Mouse (Mus musculus): ENCODE data around the gene Bola2. TPM values are rescaled to one million over a fixed set of nuclear protein-coding genes. Genes with fewer than 3 reads are reported as not detected.

Bola2 gene
- 92.9 to 130 TPM (median 104 TPM) in 4 replicates for total RNA-seq (2023; ENCODE audit: inconsistent age)

DNA sequence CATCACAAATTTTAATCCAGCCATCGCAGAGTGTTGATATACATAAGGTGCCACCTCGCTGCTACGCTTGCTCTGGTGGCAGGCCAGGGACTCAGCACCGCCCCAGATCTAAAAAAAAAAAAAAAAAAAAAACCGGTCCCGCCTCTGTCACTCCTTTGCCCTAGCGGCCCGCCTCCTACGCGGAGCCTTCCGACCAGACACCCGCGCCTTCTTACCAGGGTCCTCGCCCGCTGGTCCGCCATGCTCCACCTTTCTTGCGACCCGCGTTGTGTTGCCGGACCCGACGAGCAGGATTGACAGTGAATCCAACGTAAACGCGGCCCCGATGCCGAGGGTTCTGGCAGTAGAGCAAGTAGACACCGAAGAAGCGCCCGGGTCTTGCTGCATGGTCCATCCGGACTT, at the start of gene Bola2:
Gene Bola2, plus strand, starts transcription at position 192 of the 402 bp plus-strand sequence.

GRCm38 (mm10) chr7:126649231-126650051, 45.8 kb upstream of the Bola2 start, which contains the start of gene Sgf29:
Gene Sgf29 (plus strand): TSS chr7:126649309.

GRCm38 (mm10) chr7:126676207-126676606, 19.0 kb upstream of the Bola2 start, which contains the start of gene Sult1a1:
Gene Sult1a1 (minus strand): TSS chr7:126676432.

GRCm38 (mm10) chr7:126695631-126696207, 518 bp downstream of the Bola2 start, which contains the start of gene Slx1b:
Gene Slx1b (minus strand): TSS chr7:126695784.

DNA sequence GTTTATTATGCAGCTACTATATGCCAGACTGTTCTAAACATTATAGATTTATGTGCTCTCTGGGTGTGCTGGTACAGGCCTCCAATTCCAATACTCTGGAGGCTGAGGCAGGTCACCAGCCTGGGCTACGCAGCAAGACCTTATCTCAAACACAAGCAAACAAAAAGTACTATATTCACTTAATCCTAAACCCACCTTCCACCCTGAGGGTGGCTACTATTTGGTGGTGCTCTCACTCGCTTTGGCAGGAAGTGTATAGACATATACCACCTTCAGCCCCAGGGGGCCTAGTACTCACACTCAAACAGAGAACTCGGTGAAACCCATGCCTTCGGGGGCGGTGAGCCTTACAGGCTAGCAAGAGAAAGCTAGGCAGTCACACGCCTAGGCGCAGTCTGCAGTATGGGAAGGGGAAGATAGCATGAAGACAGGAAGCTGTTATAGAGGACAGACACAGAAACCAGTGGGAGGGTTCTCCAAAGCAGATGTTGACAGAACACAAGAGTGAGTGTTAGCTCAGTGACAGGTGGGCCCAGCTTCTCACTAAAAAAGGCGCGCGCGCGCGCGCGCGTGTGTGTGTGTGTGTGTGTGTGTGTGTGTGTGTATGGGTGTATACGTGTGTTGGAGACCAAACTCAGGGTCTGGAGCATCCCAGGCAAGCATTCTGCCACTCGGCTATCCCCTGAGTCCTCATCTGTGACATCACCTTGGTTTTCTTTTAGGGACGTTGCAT, 12.4 kb downstream of the Bola2 start, which contains the start of gene Coro1a:
Gene Coro1a, minus strand, starts transcription at position 346 of the 733 bp plus-strand sequence.

Other genes starting within 250 kb of the Bola2 start
- 0.42 to 0.74 TPM (median 0.61 TPM) in 4 replicates for gene Atp2a1, start 232.3 kb upstream of the Bola2 start, total RNA-seq (2023; ENCODE audit: inconsistent age)
- gene Sh2b1, start 220.0 kb upstream of the Bola2 start, total RNA-seq (2023; ENCODE audit: inconsistent age): 69.9 to 82.0 TPM (median 79.3 TPM) in 4 replicates
- 46.5 to 65.8 TPM (median 50.4 TPM) in 4 replicates for gene Tufm, start 208.0 kb upstream of the Bola2 start, total RNA-seq (2023; ENCODE audit: inconsistent age)
- gene Atxn2l, start 192.0 kb upstream of the Bola2 start, total RNA-seq (2023; ENCODE audit: inconsistent age): 213 to 221 TPM (median 217 TPM) in 4 replicates
- 142 to 155 TPM (median 153 TPM) in 4 replicates for gene Eif3c, start 129.0 kb upstream of the Bola2 start, total RNA-seq (2023; ENCODE audit: inconsistent age)
- gene Apobr, start 110.5 kb upstream of the Bola2 start, total RNA-seq (2023; ENCODE audit: inconsistent age): 2.4 to 5.9 TPM (median 2.9 TPM) in 4 replicates
- gene Cln3, start 109.6 kb upstream of the Bola2 start, total RNA-seq (2023; ENCODE audit: inconsistent age): 68.8 to 79.7 TPM (median 70.3 TPM) in 4 replicates
- not detected in 4 replicates for gene Il27, start 100.5 kb upstream of the Bola2 start, total RNA-seq (2023; ENCODE audit: inconsistent age)
- gene Nupr1, start 64.5 kb upstream of the Bola2 start, total RNA-seq (2023; ENCODE audit: inconsistent age): not detected in 4 replicates
- gene Sgf29, start 46.1 kb upstream of the Bola2 start, total RNA-seq (2023; ENCODE audit: inconsistent age): 53.2 to 68.5 TPM (median 58.7 TPM) in 4 replicates
- 0.39 to 0.80 TPM in 2 of 4 replicates, not detected in the others for gene Sult1a1, start 19.0 kb upstream of the Bola2 start, total RNA-seq (2023; ENCODE audit: inconsistent age)
- gene Slx1b, start 383 bp downstream of the Bola2 start, total RNA-seq (2023; ENCODE audit: inconsistent age): 3.9 to 6.4 TPM (median 4.9 TPM) in 4 replicates
- gene Coro1a, start 12.4 kb downstream of the Bola2 start, total RNA-seq (2023; ENCODE audit: inconsistent age): 1,256 to 1,390 TPM (median 1,299 TPM) in 4 replicates
- 40.6 to 45.0 TPM (median 42.7 TPM) in 4 replicates for gene Mapk3, start 64.2 kb downstream of the Bola2 start, total RNA-seq (2023; ENCODE audit: inconsistent age)
- 0.99 to 4.9 TPM (median 2.5 TPM) in 4 replicates for gene Gdpd3, start 70.9 kb downstream of the Bola2 start, total RNA-seq (2023; ENCODE audit: inconsistent age)
- gene Ypel3, start 81.6 kb downstream of the Bola2 start, total RNA-seq (2023; ENCODE audit: inconsistent age): 214 to 273 TPM (median 230 TPM) in 4 replicates
- gene Tbx6, start 86.1 kb downstream of the Bola2 start, total RNA-seq (2023; ENCODE audit: inconsistent age): 6.5 to 8.9 TPM (median 7.0 TPM) in 4 replicates
- gene Ppp4c, start 97.1 kb downstream of the Bola2 start, total RNA-seq (2023; ENCODE audit: inconsistent age): 266 to 298 TPM (median 270 TPM) in 4 replicates
- not detected in 4 replicates for gene Fam57b, start 102.3 kb downstream of the Bola2 start, total RNA-seq (2023; ENCODE audit: inconsistent age)
- gene 4930451I11Rik, start 136.2 kb downstream of the Bola2 start, total RNA-seq (2023; ENCODE audit: inconsistent age): not detected in 4 replicates
- not detected in 4 replicates for gene Doc2a, start 152.0 kb downstream of the Bola2 start, total RNA-seq (2023; ENCODE audit: inconsistent age)
- 19.8 to 34.1 TPM (median 25.1 TPM) in 4 replicates for gene Hirip3, start 166.6 kb downstream of the Bola2 start, total RNA-seq (2023; ENCODE audit: inconsistent age)
- 80.6 to 105 TPM (median 95.0 TPM) in 4 replicates for gene Ino80e, start 167.0 kb downstream of the Bola2 start, total RNA-seq (2023; ENCODE audit: inconsistent age)
- 86.7 to 99.4 TPM (median 89.7 TPM) in 4 replicates for gene Taok2, start 189.3 kb downstream of the Bola2 start, total RNA-seq (2023; ENCODE audit: inconsistent age)
- 36.7 to 44.6 TPM (median 41.0 TPM) in 4 replicates for gene Tmem219, start 227.5 kb downstream of the Bola2 start, total RNA-seq (2023; ENCODE audit: inconsistent age)
- 34.7 to 41.2 TPM (median 38.6 TPM) in 4 replicates for gene Kctd13, start 233.5 kb downstream of the Bola2 start, total RNA-seq (2023; ENCODE audit: inconsistent age)